Mouse (Mus musculus) brain, embryonic 14.5 days (tissue): ENCODE results near the gene Rps6.

Experiments used
- CTCF ChIP-seq: fragments of 200-500 bp; IDR thresholded peaks from 2 replicates; pipeline ENCODE4 v1.5.1; 2012; ENCODE audit warnings: inconsistent platforms, mild to moderate bottlenecking, moderate library complexity, borderline replicate concordance; ENCODE audit not compliant: insufficient read depth, insufficient read length; ENCODE audit errors: extremely low read depth
- POLR2A ChIP-seq: fragments of 200-500 bp; IDR thresholded peaks from 2 replicates; pipeline ENCODE4 v1.6.1; 2012; ENCODE audit warnings: mild to moderate bottlenecking, inconsistent platforms, borderline replicate concordance; ENCODE audit not compliant: poor library complexity, insufficient read depth, insufficient read length, severe bottlenecking; ENCODE audit errors: extremely low read depth

DNA sequence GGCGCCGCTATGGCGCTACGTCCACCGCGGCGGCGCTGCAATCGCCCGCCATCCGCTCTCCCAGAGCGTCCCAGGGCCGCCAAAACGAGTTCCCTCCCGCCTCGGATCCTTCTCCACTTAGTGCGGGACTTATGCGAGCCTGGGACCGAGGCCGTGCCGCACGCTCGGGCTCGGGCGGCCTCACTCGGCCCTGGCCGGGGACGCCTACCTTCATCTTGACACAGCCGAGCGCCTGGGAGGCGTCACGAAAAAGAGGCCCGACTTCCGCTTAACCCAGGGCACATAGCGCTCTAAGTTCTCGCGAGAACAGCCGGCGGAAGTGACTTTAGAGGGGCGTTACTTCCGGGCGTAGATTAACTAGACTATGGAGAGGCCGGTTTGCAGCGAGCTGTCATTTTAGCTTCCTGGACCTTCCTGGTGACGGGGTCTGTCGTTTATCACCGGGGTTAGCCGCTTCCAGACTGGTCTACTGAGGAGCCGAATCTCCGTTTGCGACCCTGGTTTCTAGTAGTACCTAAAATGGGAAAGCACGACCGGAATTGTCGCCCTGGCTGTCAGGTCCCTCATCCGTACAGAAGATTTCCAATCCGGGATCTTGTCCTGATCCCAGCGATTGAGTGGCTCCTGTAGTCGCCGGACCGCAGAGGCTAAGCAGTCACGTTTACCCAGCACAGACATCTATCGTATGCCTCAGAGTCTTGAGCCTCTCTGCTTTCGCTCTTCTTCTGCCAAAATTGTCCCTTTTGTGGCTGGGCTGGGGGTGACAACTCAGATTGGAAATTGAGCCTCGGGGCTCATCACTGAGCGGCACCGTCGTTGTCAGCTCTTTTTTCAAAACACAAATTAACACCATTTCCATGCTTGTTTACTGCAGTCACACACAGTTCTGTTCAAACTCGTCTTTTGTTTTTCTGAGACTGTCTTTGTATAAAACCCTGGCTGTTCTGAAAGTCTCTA lies at the start of gene Rps6:
- TF ChIP-seq CTCF = no peak
- TF ChIP-seq POLR2A = peak; percentile 86
